Mouse (Mus musculus) erythroblast, embryonic 14.5 days (primary cell): ENCODE results near the gene Gm11099.

Experiments used
- GATA1 ChIP-seq: IDR thresholded peaks from 2 replicates; pipeline ENCODE4 v1.6.1; 2012; ENCODE audit warnings: low read length, inconsistent platforms, mixed read lengths
- TAL1 ChIP-seq: IDR thresholded peaks from 3 replicates; pipeline ENCODE4 v1.6.1; 2012; ENCODE audit warnings: low read length, inconsistent platforms, mixed read lengths

DNA sequence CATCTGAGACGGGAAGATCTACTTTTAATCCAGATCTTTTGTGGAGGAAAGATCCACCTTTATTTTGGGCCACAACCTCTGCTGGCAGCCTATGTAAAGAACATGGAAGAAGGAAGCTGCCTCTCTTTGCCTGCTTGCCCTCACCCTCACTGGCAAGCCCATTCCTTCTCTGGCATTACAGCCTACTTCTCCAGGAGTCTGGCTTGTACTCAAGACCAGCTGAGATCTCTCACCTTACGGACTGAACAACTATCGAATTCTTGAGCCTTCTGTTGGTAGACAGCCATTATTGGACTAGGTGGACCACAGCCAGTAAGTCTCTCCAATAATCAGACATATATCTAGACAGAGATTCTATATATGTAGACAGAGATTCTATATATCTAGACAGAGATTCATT, 92.9 kb downstream of the Gm11099 start:
- TF ChIP-seq TAL1 = no peak
- no peak for TF ChIP-seq GATA1
